Mouse (Mus musculus): ENCODE measurements at regions not wholly inside any gene's neighbourhood (a gene's known extent, or its start where the extent isn't known, plus 50 kb on each side); places are given as distances from the start of the nearest gene placed in this dataset.
A peak's percentile ranks its signal among the peaks of the same experiment; 100 is the strongest.

GRCm38 (mm10) chr6:140229295-140229694, 188.0 kb upstream of the Plcz1 start:
- no peak for ATAC-seq (ENCODE audit: low FRiP score)

GRCm38 (mm10) chr6:140228741-140229140, 187.5 kb upstream of the Plcz1 start:
- WGBS = 47% methylated on average over 7 of the region's 7 CpGs
- H3K9ac ChIP-seq (replicated peaks; ENCODE audit: low read length, poor library complexity, severe bottlenecking) = no peak overlapping the region
- no peak overlapping the region for H3K4me2 ChIP-seq (ENCODE audit: low read depth, low read length, poor library complexity, severe bottlenecking)
- no peak for TF ChIP-seq CTCF (IDR thresholded peaks at IDR 0.05)
- H3K4me1 ChIP-seq (ENCODE audit: insufficient read depth, low read length) = no peaks in the 10 kb centered on the region
- H3K4me3 ChIP-seq (ENCODE audit: low read depth, low read length) = no peak overlapping the region
- H3K9me3 ChIP-seq (ENCODE audit: low read length) = 0 out of 2 replicates have a peak, but pooled peaks cover 6% of the 10 kb centered on the region
- DNase-seq (ENCODE audit: low spot score) (no peak), ATAC-seq (ENCODE audit: low FRiP score) (no peak)
- no peaks in the 10 kb centered on the region for H3K36me3 ChIP-seq (ENCODE audit: insufficient read depth, low read length)
- no peaks in the 10 kb centered on the region for H3K27me3 ChIP-seq (ENCODE audit: insufficient read depth, low read length)
- H3K27ac ChIP-seq (ENCODE audit: low read depth, low read length) = no peak overlapping the region

More at GRCm38 (mm10) chr6:140229295-140229694, 188.0 kb upstream of the Plcz1 start:
- H3K36me3 ChIP-seq (ENCODE audit: insufficient read depth, low read length) = no peaks in the 10 kb centered on the region
- H3K4me1 ChIP-seq (ENCODE audit: insufficient read depth, low read length) = no peaks in the 10 kb centered on the region
- WGBS = 53% methylated on average over 9 of the region's 9 CpGs
- no peaks in the 10 kb centered on the region for H3K27me3 ChIP-seq (ENCODE audit: insufficient read depth, low read length)
- 0 out of 2 replicates have a peak, but pooled peaks cover 6% of the 10 kb centered on the region for H3K9me3 ChIP-seq (ENCODE audit: low read length)
- H3K27ac ChIP-seq (ENCODE audit: low read depth, low read length) = no peak overlapping the region
- no peak overlapping the region for H3K4me2 ChIP-seq (ENCODE audit: low read depth, low read length, poor library complexity, severe bottlenecking)
- H3K9ac ChIP-seq (replicated peaks; ENCODE audit: low read length, poor library complexity, severe bottlenecking) = no peak overlapping the region
- no peak for DNase-seq (ENCODE audit: low spot score)
- no peak for TF ChIP-seq CTCF (IDR thresholded peaks at IDR 0.05)
- no peak overlapping the region for H3K4me3 ChIP-seq (ENCODE audit: low read depth, low read length)

- Histone ChIP-seq H3K36me3 (ENCODE audit: insufficient read depth, low read length) (no peaks in the 10 kb centered on the region), H3K4me2 (ENCODE audit: low read depth, low read length, poor library complexity, severe bottlenecking) (no peak overlapping the region), H3K27me3 (ENCODE audit: insufficient read depth, low read length) (no peaks in the 10 kb centered on the region), H3K9ac (replicated peaks; ENCODE audit: low read length, poor library complexity, severe bottlenecking) (no peak overlapping the region), H3K27ac (ENCODE audit: low read depth, low read length) (no peak overlapping the region), H3K4me1 (ENCODE audit: insufficient read depth, low read length) (no peaks in the 10 kb centered on the region), H3K4me3 (ENCODE audit: low read depth, low read length) (no peak overlapping the region), H3K9me3 (ENCODE audit: low read length) (0 out of 2 replicates have a peak, but pooled peaks cover 6% of the 10 kb centered on the region)
- DNase-seq (ENCODE audit: low spot score) = no peak
- 63% methylated on average over 1 of the region's 1 CpGs for WGBS
- ATAC-seq (ENCODE audit: low FRiP score) = no peak
- TF ChIP-seq CTCF (IDR thresholded peaks at IDR 0.05) = no peak
Observed at GRCm38 (mm10) chr6:140222534-140223324, 181.5 kb upstream of the Plcz1 start.

GRCm38 (mm10) chr6:140221653-140222272, 180.5 kb upstream of the Plcz1 start:
- no peaks in the 10 kb centered on the region for H3K36me3 ChIP-seq (ENCODE audit: insufficient read depth, low read length)
- ATAC-seq (ENCODE audit: low FRiP score) = no peak
- DNase-seq (ENCODE audit: low spot score) = no peak
- no peaks in the 10 kb centered on the region for H3K4me1 ChIP-seq (ENCODE audit: insufficient read depth, low read length)
- no peak overlapping the region for H3K27ac ChIP-seq (ENCODE audit: low read depth, low read length)
- no peaks in the 10 kb centered on the region for H3K27me3 ChIP-seq (ENCODE audit: insufficient read depth, low read length)
- no peak overlapping the region for H3K4me2 ChIP-seq (ENCODE audit: low read depth, low read length, poor library complexity, severe bottlenecking)
- TF ChIP-seq CTCF (IDR thresholded peaks at IDR 0.05) = no peak
- H3K9me3 ChIP-seq (ENCODE audit: low read length) = 0 out of 2 replicates have a peak, but pooled peaks cover 6% of the 10 kb centered on the region
- no peak overlapping the region for H3K9ac ChIP-seq (replicated peaks; ENCODE audit: low read length, poor library complexity, severe bottlenecking)
- no peak overlapping the region for H3K4me3 ChIP-seq (ENCODE audit: low read depth, low read length)
- WGBS = 79% methylated on average over 5 of the region's 5 CpGs

- DNase-seq (ENCODE audit: low spot score) = no peak
- Histone ChIP-seq H3K27ac (ENCODE audit: low read depth, low read length) (no peak overlapping the region), H3K27me3 (ENCODE audit: insufficient read depth, low read length) (no peaks in the 10 kb centered on the region), H3K9ac (replicated peaks; ENCODE audit: low read length, poor library complexity, severe bottlenecking) (no peak overlapping the region), H3K4me1 (ENCODE audit: insufficient read depth, low read length) (no peaks in the 10 kb centered on the region), H3K9me3 (ENCODE audit: low read length) (no peaks in the 10 kb centered on the region), H3K4me3 (ENCODE audit: low read depth, low read length) (no peak overlapping the region), H3K36me3 (ENCODE audit: insufficient read depth, low read length) (no peaks in the 10 kb centered on the region), H3K4me2 (ENCODE audit: low read depth, low read length, poor library complexity, severe bottlenecking) (no peak overlapping the region)
- peak; percentile 27; the same call in 1 of the 2 replicates for ATAC-seq (ENCODE audit: low FRiP score)
- WGBS = 74% methylated on average over 10 of the region's 10 CpGs
- TF ChIP-seq CTCF (IDR thresholded peaks at IDR 0.05) = no peak
Observed at GRCm38 (mm10) chr6:140218789-140219188, 177.5 kb upstream of the Plcz1 start.

- Histone ChIP-seq H3K27me3 (ENCODE audit: insufficient read depth, low read length) (no peaks in the 10 kb centered on the region), H3K9me3 (ENCODE audit: low read length) (no peaks in the 10 kb centered on the region), H3K9ac (replicated peaks; ENCODE audit: low read length, poor library complexity, severe bottlenecking) (no peak overlapping the region), H3K4me3 (ENCODE audit: low read depth, low read length) (no peak overlapping the region), H3K4me2 (ENCODE audit: low read depth, low read length, poor library complexity, severe bottlenecking) (no peak overlapping the region), H3K4me1 (ENCODE audit: insufficient read depth, low read length) (no peaks in the 10 kb centered on the region), H3K36me3 (ENCODE audit: insufficient read depth, low read length) (no peaks in the 10 kb centered on the region), H3K27ac (ENCODE audit: low read depth, low read length) (no peak overlapping the region)
- WGBS = 73% methylated on average over 2 of the region's 2 CpGs
- ATAC-seq (ENCODE audit: low FRiP score) (no peak), DNase-seq (ENCODE audit: low spot score) (no peak)
- peak; percentile 41 for TF ChIP-seq CTCF (IDR thresholded peaks at IDR 0.05)
Observed at GRCm38 (mm10) chr6:140212403-140212802, 171.1 kb upstream of the Plcz1 start.

Measured in midbrain, postnatal 0 days (tissue).